Mouse (Mus musculus) right cerebral cortex, postnatal 36 days (tissue): Measurements from ENCODE around the gene Hoxc4.

Experiments
- DNase-seq, 2 experiments: peaks; one replicate each; pipeline ENCODE4 v3.0.0; 2022; ENCODE audit warnings: low spot score in 2 of 2, mixed read lengths in 1 of 2

Hoxc4 gene

DNA sequence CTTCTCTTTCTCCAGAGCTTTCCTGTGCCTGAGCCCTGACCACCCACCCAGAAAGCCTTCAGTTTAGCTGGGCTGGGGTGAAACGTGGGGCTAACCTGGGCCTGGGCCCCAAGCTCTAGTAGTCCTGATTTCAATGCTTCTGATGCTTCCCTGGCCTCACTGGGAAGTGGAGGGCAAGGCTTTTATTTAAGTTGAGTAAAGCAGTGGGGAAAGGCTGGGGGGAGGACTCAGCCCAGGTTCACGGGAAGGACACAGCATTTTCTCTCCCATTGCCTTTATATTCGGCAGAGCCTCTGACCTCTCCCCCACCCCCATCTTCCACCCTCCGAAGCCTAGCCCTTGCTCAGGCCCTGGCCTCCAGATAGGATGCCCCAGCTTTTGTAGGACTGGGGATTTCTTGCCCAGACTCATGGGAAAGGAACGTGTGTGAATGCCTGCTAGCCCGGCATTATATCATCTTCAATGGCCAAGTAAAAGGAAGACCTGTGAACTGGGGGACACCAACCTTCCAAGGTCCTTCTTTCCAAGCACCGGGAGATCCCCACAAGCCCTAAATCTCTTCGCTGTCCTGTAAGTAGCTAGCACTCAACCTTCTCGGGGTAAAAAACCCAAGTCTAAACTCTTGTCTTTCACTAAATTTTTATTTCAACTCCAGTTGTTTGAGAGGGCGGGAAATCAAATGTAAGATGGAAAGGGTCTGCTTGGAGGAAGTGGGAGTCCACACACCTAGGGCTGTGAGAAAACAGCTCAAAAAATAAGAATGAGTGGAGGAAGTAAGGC is 20.2 kb downstream of the Hoxc4 start:
- DNase-seq: no peak

- no peak for DNase-seq
Observed at GRCm38 (mm10) chr15:103039609-103040008, 20.9 kb downstream of the Hoxc4 start.

DNA sequence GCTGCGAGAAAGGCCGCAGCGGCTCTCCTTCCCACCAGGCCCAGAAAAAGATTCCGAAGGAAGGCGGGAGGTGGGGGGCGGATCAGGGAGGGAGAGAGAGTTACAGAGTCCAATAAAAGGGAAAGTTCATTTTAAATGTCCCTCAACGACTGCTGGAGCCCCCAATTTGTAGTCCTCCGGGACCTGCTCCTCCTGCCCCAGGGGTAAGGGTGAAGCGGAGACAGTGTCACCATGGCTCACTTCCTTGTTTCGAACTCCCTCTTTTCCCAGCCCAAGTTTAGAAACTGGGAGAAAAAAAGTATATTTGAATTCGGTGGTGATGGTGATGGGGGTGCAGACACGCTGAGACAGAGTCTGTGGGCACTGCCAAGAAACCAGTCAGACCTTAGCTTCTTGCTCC is 21.9 kb downstream of the Hoxc4 start:
- DNase-seq: no peak

DNA sequence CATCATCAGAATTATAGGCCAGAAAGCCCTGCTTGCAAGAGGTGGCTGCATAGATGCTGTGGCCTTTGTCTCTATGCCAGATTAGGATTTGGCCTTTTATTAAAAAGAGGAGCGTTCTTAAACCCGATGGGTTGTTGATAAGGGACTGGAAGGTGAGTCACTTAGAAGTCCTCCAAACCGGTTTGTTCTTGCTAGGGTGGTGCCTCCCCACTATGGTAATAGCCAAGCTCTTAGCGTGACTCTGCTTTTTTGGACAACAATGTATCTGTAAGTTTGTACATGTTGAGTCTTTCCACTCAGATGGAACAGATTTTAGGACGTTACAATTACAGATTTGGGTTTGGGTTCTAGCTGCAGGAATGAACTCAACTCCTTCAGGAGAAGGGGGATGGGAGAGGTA is 22.9 kb downstream of the Hoxc4 start:
- no peak for DNase-seq

DNA sequence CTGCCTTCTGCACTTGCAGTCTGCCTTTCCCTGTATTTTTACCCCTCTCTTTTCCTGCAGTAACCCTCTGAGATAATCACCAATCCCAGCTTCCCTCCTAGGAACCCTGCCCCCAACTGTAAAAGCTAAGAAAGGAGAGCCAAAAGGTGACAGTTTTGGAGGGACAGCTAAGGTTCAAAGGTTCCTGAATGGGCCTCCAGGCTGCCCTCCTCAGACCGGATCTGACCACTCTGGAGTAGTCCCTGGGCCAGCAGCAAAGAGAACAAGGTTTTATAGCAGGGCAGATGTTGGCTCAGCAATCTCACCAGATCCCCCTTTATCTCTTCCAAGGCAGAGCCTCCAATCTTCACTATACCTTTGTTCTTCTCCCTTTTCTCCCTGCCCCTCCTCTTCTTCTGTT is 23.5 kb downstream of the Hoxc4 start:
- no peak for DNase-seq

DNA sequence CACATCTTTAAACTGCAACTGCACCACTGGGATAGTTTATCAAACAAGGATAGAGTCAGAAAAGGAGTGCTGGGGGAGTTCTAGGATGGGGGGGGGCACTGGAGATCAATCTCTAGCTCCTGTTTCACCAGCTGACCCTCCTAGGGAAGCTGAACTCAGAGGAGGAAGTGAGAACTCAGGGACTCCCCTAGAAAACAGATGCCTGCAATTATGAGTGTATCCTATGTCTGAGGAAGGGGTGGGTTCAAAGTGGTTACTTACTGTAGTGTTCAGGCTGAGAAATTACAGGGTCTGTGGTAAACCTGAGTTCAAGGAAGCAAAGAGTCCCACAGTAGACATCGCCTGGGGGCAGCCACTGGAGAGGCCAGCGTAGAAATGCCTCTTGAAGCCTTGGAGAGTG is 32.9 kb downstream of the Hoxc4 start:
- DNase-seq: no peak

GRCm38 (mm10) chr15:103053210-103053609 is 34.5 kb downstream of the Hoxc4 start:
- DNase-seq: no peak

DNA sequence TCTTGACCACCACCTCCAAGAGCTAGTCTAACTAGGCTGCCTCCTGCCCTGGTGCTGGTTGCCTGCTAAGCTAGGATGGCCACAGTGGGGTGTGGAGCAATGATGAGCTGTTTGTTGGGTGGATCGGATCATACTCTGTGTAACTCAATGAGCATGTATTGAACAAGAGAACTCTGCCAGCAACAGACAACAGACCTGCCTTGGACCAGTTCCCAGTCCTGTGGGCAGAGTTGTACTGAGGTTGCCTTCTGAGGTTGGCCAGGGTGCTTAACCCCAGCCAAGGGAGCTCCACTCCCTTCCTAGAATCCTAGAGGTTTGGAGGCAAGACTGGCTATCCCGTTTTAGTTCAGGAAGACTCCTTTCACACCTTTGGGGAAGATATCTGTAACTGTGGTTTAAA is 37.7 kb downstream of the Hoxc4 start:
- no peak for DNase-seq

GRCm38 (mm10) chr15:103058715-103059114 is 40.0 kb downstream of the Hoxc4 start:
- no peak for DNase-seq

DNA sequence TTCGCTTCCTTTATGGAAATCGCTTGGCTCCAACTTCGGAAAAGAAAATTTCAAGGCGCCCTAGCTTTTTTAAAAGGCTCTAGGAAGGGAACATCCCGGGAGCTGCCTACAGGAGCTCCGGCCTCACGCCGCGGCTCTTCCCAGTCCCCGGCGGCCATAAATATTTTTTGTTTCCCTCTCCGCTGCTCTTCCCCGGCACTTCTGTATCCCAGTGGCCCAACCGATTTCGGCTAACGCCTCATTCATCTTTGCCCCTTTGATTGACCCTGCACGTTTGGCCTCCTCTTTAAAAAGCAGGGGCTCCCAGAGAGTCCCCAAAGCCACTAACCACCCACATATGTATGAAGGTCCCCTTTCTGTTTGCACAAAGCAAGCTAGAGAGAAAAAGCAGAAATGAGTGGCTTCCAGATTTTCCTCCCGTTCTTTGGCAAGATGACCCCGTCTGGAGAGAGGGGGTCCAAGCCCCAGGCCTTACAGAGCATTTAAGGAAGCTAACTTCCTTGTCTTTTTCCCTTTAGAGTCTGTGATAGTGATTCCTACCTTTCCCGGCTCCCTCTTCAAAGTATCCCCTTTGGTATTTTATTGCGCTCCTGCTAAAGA is 40.8 kb downstream of the Hoxc4 start:
- no peak for DNase-seq

DNA sequence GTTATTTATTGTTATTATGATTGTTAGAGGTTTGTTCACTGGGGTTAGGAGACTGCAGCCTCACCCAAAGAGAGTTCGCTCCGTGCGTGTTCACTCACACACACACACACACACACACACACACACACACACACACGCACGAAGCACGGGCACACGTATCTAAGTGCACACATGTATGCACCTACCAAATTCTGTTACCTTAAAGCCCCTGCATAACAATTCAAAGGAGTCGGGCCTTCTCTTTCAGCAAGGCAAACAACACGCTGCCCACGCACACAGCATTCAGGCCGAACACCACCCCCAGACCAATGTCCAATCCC is 41.2 kb downstream of the Hoxc4 start:
- no peak for DNase-seq

DNA sequence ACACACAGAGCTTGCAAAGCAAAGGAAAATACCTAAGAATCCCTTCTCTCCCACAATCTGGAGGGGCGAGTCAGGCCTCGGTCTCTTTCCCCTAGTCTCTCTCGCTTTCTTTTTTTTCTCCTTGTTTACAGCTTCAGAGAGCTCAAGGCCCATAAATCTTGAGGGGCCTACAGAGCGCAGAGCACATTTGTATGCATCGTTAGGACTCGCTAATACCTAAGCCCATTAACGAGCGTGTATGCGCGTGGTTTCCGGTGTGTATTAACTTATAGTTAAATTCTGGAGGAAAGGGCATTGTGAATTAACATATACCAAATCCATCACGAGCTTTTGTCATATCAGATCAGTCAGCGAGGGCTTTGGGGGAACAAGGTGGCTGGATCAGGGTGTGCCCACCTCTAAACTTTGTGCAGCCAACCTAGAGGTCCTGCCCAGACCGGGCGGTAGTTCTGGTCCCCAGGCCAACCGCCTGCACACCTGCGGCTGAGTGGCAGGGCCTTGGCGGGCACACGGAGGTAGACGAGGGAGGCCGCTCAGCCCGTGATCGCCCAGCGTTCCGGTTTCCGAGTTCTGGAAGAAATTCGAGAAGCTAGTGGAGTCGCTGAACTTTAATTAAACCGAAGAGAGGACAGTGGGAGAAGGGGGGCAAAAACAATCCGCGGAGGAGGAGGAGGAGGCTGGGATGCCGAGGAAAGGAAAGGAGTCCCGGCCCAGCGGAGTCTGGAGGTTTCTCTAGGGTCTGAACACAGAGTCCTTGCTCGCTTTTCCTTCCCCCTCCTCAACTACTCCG is 41.8 kb downstream of the Hoxc4 start:
- DNase-seq: no peak

- DNase-seq: no peak
Observed at GRCm38 (mm10) chr15:103061131-103061825, 42.5 kb downstream of the Hoxc4 start.

- DNase-seq: no peak
Observed at GRCm38 (mm10) chr15:103061988-103062387, 43.3 kb downstream of the Hoxc4 start.

- DNase-seq: no peak
Observed at GRCm38 (mm10) chr15:103065642-103066041, 46.9 kb downstream of the Hoxc4 start.

- no peak for DNase-seq
Observed at GRCm38 (mm10) chr15:103067701-103068100, 49.0 kb downstream of the Hoxc4 start.

GRCm38 (mm10) chr15:103069173-103069572 is 50.4 kb downstream of the Hoxc4 start:
- no peak for DNase-seq

DNA sequence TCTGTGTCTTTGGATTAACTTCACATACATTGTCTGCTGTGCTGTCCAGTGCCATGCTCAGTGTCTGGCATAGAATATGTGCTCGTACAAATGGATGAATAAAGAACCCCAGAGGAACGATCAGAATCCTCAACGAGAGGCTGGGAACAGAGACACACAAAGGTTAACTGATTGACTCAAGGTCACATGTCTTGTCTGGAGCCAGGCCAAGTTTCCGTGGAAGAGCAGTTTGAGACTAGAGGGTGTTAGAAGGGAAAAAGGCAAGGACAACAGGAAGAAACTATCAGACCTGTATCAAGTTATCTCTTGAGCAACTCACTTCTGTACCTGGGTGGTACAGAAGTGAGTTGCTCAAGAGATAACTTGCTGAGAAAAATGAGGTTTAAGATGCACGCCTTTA is 52.5 kb downstream of the Hoxc4 start:
- no peak for DNase-seq

DNA sequence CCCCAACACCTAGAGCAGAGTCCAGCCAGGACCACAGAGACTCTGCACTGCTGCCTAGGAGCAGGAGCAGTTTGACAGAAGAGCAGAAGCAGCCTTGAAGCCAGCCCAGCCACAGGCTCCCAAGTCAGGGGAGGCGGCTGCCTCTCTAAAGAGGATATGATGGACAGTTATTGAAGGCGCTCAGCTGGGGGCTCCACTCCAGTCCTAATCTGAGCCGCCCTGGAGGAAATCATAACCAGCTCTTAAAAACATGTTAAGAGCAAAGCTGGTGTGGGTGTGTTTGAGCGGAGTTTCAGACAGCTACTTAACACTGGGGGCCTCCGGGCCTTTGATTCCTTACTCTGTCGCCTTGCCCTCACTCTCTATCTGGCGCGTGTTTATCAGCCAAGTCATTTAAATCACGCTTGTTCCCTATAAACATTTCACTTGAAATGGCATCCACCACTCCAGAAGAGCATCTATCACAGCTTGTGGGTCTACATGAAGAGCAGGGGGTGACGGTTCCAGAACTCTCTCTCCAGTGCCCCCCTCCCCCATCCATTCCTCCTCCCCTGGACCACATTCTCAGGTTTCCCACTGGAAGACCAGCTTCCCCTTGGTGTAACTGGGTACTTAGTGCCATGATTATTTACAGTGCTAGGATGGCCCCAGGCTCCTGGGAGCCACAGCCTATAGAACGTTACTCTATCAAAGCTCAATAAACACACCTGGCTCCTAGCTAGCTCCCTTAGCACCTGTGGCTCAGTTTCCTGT is 56.1 kb downstream of the Hoxc4 start:
- DNase-seq: no peak

GRCm38 (mm10) chr15:103077673-103078072 is 58.9 kb downstream of the Hoxc4 start:
- DNase-seq: no peak

- no peak for DNase-seq
Observed at GRCm38 (mm10) chr15:103082622-103083021, 63.9 kb downstream of the Hoxc4 start.

DNA sequence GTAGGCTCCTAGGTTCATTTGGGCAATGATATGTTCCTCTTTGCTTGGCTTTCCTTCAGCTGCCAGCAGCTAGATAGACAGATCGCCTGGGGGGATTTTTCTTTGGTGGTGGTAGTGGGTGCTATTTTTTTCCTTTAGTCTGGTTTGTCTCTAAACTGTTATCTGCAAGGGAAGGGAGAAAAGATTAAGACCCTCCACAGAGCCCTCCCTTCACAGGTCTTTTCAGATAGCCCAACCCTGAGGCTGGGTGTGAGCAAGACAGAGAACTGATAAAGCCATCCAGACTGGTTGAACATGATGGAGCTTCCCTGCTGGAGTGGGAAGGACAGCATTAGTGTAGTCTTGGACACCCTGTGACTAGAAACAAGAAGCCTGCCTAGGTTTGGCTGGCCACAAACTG is 64.9 kb downstream of the Hoxc4 start:
- DNase-seq: no peak
